Mouse (Mus musculus) hindbrain, embryonic 11.5 days (tissue): ENCODE data around the gene Gm20388. TPM values are rescaled to one million over a fixed set of nuclear protein-coding genes. Genes with fewer than 3 reads are reported as not detected.
A peak's percentile ranks its signal among the peaks of the same experiment; 100 is the strongest.

Source experiments
- ATAC-seq: fragments of 200-750 bp; cut with Nextera tagmentation; 2 replicates; pipeline ENCODE4 v1.8.0; 2017; ENCODE audit warnings: mild to moderate bottlenecking, moderate TSS enrichment, moderate library complexity; ENCODE audit not compliant: low FRiP score
- DNase-seq: peaks from one replicate; pipeline ENCODE4 v3.0.0-alpha.2; 2015; ENCODE audit warnings: low spot score
- H3K27ac ChIP-seq: fragments of 300-500 bp; sonication (generic); 2 replicates; pipeline ENCODE4 v1.5.1; 2014; ENCODE audit warnings: mild to moderate bottlenecking, low read depth, low read length
- H3K27me3 ChIP-seq: fragments of 300-500 bp; sonication (generic); 2 replicates; pipeline ENCODE4 v1.6.1; 2014; ENCODE audit warnings: mild to moderate bottlenecking, low read length, moderate library complexity, mixed read lengths; ENCODE audit not compliant: control insufficient read depth, insufficient read depth
- H3K36me3 ChIP-seq: fragments of 300-500 bp; sonication (generic); 2 replicates; pipeline ENCODE4 v1.6.1; 2014; ENCODE audit warnings: mild to moderate bottlenecking, low read length, moderate library complexity, mixed read lengths; ENCODE audit not compliant: control insufficient read depth, insufficient read depth
- H3K4me1 ChIP-seq: fragments of 300-500 bp; sonication (generic); replicated peaks from 2 replicates; pipeline ENCODE4 v1.6.1; 2014; ENCODE audit warnings: low read length, mixed read lengths; ENCODE audit not compliant: control insufficient read depth, insufficient read depth
- H3K4me2 ChIP-seq: fragments of 300-500 bp; sonication (generic); replicated peaks from 2 replicates; pipeline ENCODE4 v1.6.1; 2014; ENCODE audit warnings: mild to moderate bottlenecking, low read depth, low read length
- H3K4me3 ChIP-seq: fragments of 300-500 bp; sonication (generic); 2 replicates; pipeline ENCODE4 v1.5.1; 2014; ENCODE audit warnings: low read depth, low read length
- H3K9ac ChIP-seq: fragments of 300-500 bp; sonication (generic); 2 replicates; pipeline ENCODE4 v1.6.1; 2014; ENCODE audit warnings: low read depth, low read length
- H3K9me3 ChIP-seq: fragments of 300-500 bp; sonication (generic); 2 replicates; pipeline ENCODE4 v1.6.1; 2016; ENCODE audit warnings: low read length; ENCODE audit not compliant: control insufficient read depth
- WGBS: fragments of 180-500 bp; shearing (Covaris S2); extraction: QIAGEN DNeasy Blood & Tissue Kit; methylation state at CpG from one replicate; pipeline ENCODE4 v1.1.7; 2014; 5-methylcytosine and 5-hydroxymethylcytosine counted together
- polyA plus RNA-seq: library from polyadenylated mRNA; unstranded; fragments of >200 nt; fragmentation: Nextera tagmentation; extraction: Ambion mirVana; gene quantifications from 2 replicates; pipeline ENCODE4 v1.2.1, GENCODE M21; 2014

Gm20388 gene
- polyA plus RNA-seq, 1 experiment from 2014 or later = 11.8 TPM

- ATAC-seq (no peak), DNase-seq (no peak)
- no peak overlapping the region for H3K4me2 ChIP-seq
- 49% methylated on average over 16 of the region's 16 CpGs for WGBS
- no peaks in the 10 kb centered on the region for H3K36me3 ChIP-seq
- H3K9ac ChIP-seq = no peak overlapping the region
- no peaks in the 10 kb centered on the region for H3K4me1 ChIP-seq
- no peak overlapping the region for H3K27ac ChIP-seq
- H3K27me3 ChIP-seq = peaks cover 11% of the 10 kb centered on the region
- H3K9me3 ChIP-seq = no peaks in the 10 kb centered on the region
- H3K4me3 ChIP-seq = no peak overlapping the region
These were observed 1040.1 kb downstream of the Gm20388 start for GRCm38 (mm10) chr8:120950674-120951218.

GRCm38 (mm10) chr8:120959470-120959891 lies 1048.8 kb downstream of the Gm20388 start:
- Histone ChIP-seq H3K36me3 (no peaks in the 10 kb centered on the region), H3K9me3 (no peaks in the 10 kb centered on the region), H3K4me3 (no peak overlapping the region), H3K27ac (no peak overlapping the region), H3K4me2 (no peak overlapping the region), H3K27me3 (peaks cover 51% of the 10 kb centered on the region), H3K4me1 (0 out of 2 replicates have a peak, but pooled peaks cover 8% of the 10 kb centered on the region), H3K9ac (no peak overlapping the region)
- WGBS = 8% methylated on average over 8 of the region's 8 CpGs
- DNase-seq (peak; percentile 55), ATAC-seq (peak; percentile 56; the same call in 1 of the 2 replicates)

DNA sequence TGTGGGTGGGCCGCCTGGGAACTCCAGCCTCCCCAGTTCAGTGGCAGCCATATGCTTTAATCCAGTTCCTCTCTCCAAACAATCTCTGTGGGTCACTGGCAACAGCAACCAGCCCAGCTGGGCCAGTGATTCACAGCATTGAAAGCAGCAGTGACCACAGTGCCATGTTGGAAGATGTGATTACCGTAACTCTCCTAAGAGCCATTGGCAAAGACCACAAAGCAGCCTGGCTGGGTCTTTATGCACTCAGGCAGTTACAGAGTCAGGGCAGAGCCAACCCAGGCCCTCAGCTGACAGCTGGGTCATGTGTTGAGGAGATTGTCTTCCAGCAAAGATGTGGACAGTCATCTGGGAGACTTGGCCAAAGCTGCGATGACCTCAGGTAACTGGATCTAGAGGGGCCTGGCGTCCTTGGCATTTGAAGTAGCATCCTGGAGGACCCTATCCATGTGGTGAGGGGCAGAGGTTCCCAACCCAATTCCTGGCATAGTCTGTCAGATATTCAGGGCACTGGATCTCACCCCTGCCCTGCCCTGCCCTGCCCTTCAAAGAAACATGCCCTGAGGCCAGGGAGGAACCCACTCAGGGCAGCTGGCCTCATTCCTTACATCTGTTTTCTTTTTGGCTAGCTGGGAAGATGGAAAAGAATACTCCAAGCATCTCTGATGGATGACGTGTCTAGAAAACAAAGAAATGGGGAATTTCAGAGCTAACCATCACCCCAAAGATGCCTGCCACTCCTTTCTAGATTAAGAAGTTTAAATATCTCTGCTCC lies 1052.2 kb downstream of the Gm20388 start:
- Histone ChIP-seq H3K27ac (no peak overlapping the region), H3K36me3 (no peaks in the 10 kb centered on the region), H3K27me3 (peaks cover 53% of the 10 kb centered on the region), H3K4me1 (0 out of 2 replicates have a peak, but pooled peaks cover 8% of the 10 kb centered on the region), H3K4me2 (no peak overlapping the region), H3K9ac (no peak overlapping the region), H3K9me3 (no peaks in the 10 kb centered on the region), H3K4me3 (no peak overlapping the region)
- no peak for ATAC-seq
- WGBS = 85% methylated on average over 5 of the region's 5 CpGs
- no peak for DNase-seq

GRCm38 (mm10) chr8:120966557-120966956 lies 1055.9 kb downstream of the Gm20388 start:
- WGBS = 11% methylated on average over 3 of the region's 3 CpGs
- ATAC-seq (no peak), DNase-seq (no peak)
- H3K36me3 ChIP-seq = no peaks in the 10 kb centered on the region
- H3K4me1 ChIP-seq = no peaks in the 10 kb centered on the region
- H3K4me2 ChIP-seq = no peak overlapping the region
- H3K4me3 ChIP-seq = no peak overlapping the region
- no peak overlapping the region for H3K27ac ChIP-seq
- H3K27me3 ChIP-seq = peaks cover 45% of the 10 kb centered on the region
- H3K9ac ChIP-seq = no peak overlapping the region
- H3K9me3 ChIP-seq = no peaks in the 10 kb centered on the region

DNA sequence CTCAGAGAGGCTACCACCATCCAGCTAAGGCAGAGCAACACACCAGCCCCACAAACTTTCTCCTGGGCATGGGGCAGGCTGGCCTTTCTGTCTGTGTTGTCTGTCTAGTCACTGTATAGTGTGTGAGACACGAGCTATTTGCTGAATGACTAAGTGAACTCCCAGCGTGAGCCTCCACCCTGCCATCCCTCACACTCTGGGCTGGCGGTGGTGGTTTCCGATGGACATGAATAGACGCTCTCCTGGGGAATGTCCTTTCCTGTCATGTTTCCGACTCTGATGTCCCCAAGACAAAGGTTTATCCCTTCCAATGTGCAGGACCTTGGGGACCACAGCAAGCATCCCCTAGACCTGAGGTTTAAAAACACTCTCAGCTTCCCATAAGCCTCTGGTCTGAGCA lies 1057.7 kb downstream of the Gm20388 start:
- H3K9ac ChIP-seq = no peak overlapping the region
- WGBS = 50% methylated on average over 6 of the region's 6 CpGs
- H3K4me3 ChIP-seq = no peak overlapping the region
- ATAC-seq (no peak), DNase-seq (no peak)
- no peak overlapping the region for H3K27ac ChIP-seq
- no peaks in the 10 kb centered on the region for H3K9me3 ChIP-seq
- H3K36me3 ChIP-seq = no peaks in the 10 kb centered on the region
- H3K27me3 ChIP-seq = peaks cover 41% of the 10 kb centered on the region
- H3K4me2 ChIP-seq = no peak overlapping the region
- H3K4me1 ChIP-seq = no peaks in the 10 kb centered on the region

- DNase-seq = peak; percentile 66
- WGBS = 29% methylated on average over 5 of the region's 5 CpGs
- H3K4me1 ChIP-seq = no peaks in the 10 kb centered on the region
- no peaks in the 10 kb centered on the region for H3K9me3 ChIP-seq
- H3K27ac ChIP-seq = no peak overlapping the region
- no peak overlapping the region for H3K4me3 ChIP-seq
- no peak for ATAC-seq
- no peak overlapping the region for H3K4me2 ChIP-seq
- no peak overlapping the region for H3K9ac ChIP-seq
- H3K36me3 ChIP-seq = no peaks in the 10 kb centered on the region
- H3K27me3 ChIP-seq = peaks cover 47% of the 10 kb centered on the region
These were observed 1059.7 kb downstream of the Gm20388 start for GRCm38 (mm10) chr8:120970346-120970745.

DNA sequence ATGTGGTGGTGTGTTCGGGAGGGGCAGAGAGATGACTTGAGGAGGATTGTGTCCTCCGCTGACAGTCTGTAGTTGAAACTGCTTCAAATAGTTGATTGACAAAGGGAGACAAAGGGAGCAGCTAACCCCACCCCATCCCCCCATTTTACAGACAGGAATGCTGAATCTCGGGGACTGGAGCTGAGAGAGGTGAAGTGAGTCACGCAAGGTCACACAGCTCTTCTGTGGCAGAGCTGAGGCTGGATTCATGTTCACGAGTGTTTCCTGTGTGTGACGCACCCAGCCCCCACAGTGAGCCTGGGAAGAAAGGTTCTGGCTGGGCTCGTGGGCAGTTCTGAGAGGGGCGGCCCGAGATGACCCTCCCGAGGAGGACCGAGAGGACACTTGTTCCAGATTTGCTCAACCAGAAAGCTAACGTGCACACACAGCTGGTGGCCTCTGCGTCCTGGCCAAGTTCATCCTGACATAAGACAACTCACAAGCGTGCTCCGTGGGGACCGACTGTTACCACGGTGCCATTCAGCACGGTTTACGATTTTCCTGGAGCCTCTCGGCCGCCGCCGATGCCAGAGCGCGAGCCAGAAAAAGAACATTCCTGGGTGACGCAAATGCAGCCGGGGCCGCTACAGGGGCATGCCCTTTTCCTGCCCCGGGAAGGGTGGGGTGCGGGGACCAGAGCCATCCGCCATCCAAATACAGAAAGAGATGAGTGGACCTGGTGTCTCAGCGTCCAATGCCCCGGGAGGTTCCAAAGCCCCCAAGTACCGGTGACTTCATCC lies 1061.2 kb downstream of the Gm20388 start:
- ATAC-seq (no peak), DNase-seq (peak; percentile 46)
- Histone ChIP-seq H3K9ac (no peak overlapping the region), H3K36me3 (no peaks in the 10 kb centered on the region), H3K4me2 (peak overlapping the region; percentile 20), H3K27ac (no peak overlapping the region), H3K9me3 (no peaks in the 10 kb centered on the region), H3K4me1 (no peaks in the 10 kb centered on the region), H3K27me3 (peaks cover 42% of the 10 kb centered on the region), H3K4me3 (peak overlapping the region; percentile 2; the same call in 1 of the 2 replicates)
- WGBS = 23% methylated on average over 34 of the region's 34 CpGs

GRCm38 (mm10) chr8:120973046-120973445 lies 1062.4 kb downstream of the Gm20388 start:
- Histone ChIP-seq H3K4me2 (no peak overlapping the region), H3K4me3 (no peak overlapping the region), H3K9me3 (no peaks in the 10 kb centered on the region), H3K27ac (no peak overlapping the region), H3K36me3 (no peaks in the 10 kb centered on the region), H3K27me3 (peaks cover 37% of the 10 kb centered on the region), H3K9ac (no peak overlapping the region), H3K4me1 (no peaks in the 10 kb centered on the region)
- WGBS = 23% methylated on average over 7 of the region's 7 CpGs
- no peak for ATAC-seq
- peak; percentile 31 for DNase-seq
